In the genomic region with DNA sequence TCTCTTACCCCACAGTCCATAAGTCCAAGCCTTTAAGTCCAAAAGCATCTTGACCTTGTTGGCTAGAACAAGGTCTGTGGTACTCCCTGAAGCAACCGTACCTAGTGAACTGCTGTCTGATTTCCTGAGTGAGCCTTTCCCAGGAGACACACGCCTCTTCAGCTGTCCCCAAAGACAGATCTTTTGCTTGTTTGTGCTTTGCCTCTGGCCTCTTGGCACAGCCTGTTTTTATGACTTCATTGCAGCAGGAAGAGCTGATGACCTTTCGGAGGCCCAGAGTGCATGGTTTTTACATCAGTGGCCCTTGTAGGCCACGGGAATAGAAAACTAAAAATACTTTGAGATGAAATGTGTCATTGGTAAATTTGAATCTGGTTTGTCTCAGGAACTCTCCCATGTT, we compare ENCODE assay signal across 11 mouse cellular contexts.
A peak's percentile ranks its signal among the peaks of the same experiment; 100 is the strongest.
DNase-seq lines count a peak whose midpoint lies in the region; ATAC-seq and TF ChIP-seq lines count a peak whose summit lies in the region.
"Had no signal": no experiment of that assay in that cellular context is flagged by ENCODE, and none has a peak within 500 bp of the region (broad histone marks: within the 10 kb centered on the region; RNA-seq: fewer than 3 reads in every experiment).

No protein-coding gene starts in this region.

- no peaks in the 10 kb centered on the region for H3K9me3 ChIP-seq in stomach, embryonic 15.5 days
- no peaks in the 10 kb centered on the region for H3K9me3 ChIP-seq in stomach, postnatal 0 days (ENCODE audit: control insufficient read depth, low read length)
- H3K9me3 ChIP-seq: embryonic facial prominence, embryonic 15.5 days; hindbrain, embryonic 13.5 days; limb, embryonic 13.5 days had no signal

- H3K27ac ChIP-seq in stomach, embryonic 15.5 days: peak overlapping the region; percentile 22; the same call in 1 of the 2 replicates
- no peak overlapping the region for H3K27ac ChIP-seq in stomach, postnatal 0 days (replicated peaks)
- H3K27ac ChIP-seq: embryonic facial prominence, embryonic 15.5 days; hindbrain, embryonic 13.5 days; limb, embryonic 13.5 days had no signal

- no peak for DNase-seq in stomach, postnatal 0 days (ENCODE audit: low spot score)
- peak; percentile 27 to 39 for DNase-seq in gastrocnemius, postnatal 36 days
- peak; percentile 67 for DNase-seq in heart, postnatal 4 days
- peak; percentile 81 for DNase-seq in skeletal muscle tissue, adult 2 months (ENCODE audit: low read depth, low spot score)
- DNase-seq in layer of hippocampus, adult 8-10 months (ENCODE audit: low spot score in 2 of 2): no peak
- DNase-seq in embryo, embryonic 9.5 days (ENCODE audit: extremely low spot score): no peak
- DNase-seq in ovary, postnatal 10 days (ENCODE audit: low spot score): no peak

- H3K27me3 ChIP-seq in stomach, embryonic 15.5 days (replicated peaks): no peaks in the 10 kb centered on the region
- no peaks in the 10 kb centered on the region for H3K27me3 ChIP-seq in stomach, postnatal 0 days (ENCODE audit: control insufficient read depth, insufficient read depth, low read length)
- H3K27me3 ChIP-seq: embryonic facial prominence, embryonic 15.5 days; hindbrain, embryonic 13.5 days; limb, embryonic 13.5 days had no signal

- no peak for TF ChIP-seq EP300 in stomach, postnatal 0 days (optimal IDR thresholded peaks at IDR 0.05)

- no peak for TF ChIP-seq CTCF in stomach, postnatal 0 days (IDR thresholded peaks at IDR 0.05; ENCODE audit: low read depth)

- no peak overlapping the region for H3K4me2 ChIP-seq in stomach, embryonic 15.5 days
- no peak overlapping the region for H3K4me2 ChIP-seq in stomach, postnatal 0 days (replicated peaks; ENCODE audit: low read depth)
- H3K4me2 ChIP-seq: embryonic facial prominence, embryonic 15.5 days; hindbrain, embryonic 13.5 days; limb, embryonic 13.5 days had no signal

- H3K9ac ChIP-seq in stomach, embryonic 15.5 days: no peak overlapping the region
- H3K9ac ChIP-seq in stomach, postnatal 0 days (ENCODE audit: low read length): no peak overlapping the region
- H3K9ac ChIP-seq: embryonic facial prominence, embryonic 15.5 days; hindbrain, embryonic 13.5 days; limb, embryonic 13.5 days had no signal

- ATAC-seq in stomach, embryonic 15.5 days (ENCODE audit: insufficient read depth, low FRiP score, low read depth): no peak
- ATAC-seq in stomach, postnatal 0 days (ENCODE audit: low FRiP score, low TSS enrichment): no peak

- WGBS in stomach, embryonic 15.5 days: 65% methylated on average over 4 of the region's 4 CpGs
- WGBS in stomach, postnatal 0 days: 61% methylated on average over 4 of the region's 4 CpGs

- H3K4me3 ChIP-seq in stomach, embryonic 15.5 days (replicated peaks): no peak overlapping the region
- H3K4me3 ChIP-seq in stomach, postnatal 0 days (ENCODE audit: low read depth, low read length): no peak overlapping the region
- H3K4me3 ChIP-seq: embryonic facial prominence, embryonic 15.5 days; hindbrain, embryonic 13.5 days; limb, embryonic 13.5 days had no signal

- H3K36me3 ChIP-seq in stomach, embryonic 15.5 days: no peaks in the 10 kb centered on the region; the same call in 1 of the 2 replicates
- peaks cover 11% of the 10 kb centered on the region; the same call in 1 of the 2 replicates for H3K36me3 ChIP-seq in stomach, postnatal 0 days (ENCODE audit: control insufficient read depth, insufficient read depth, low read length)

- intact Hi-C loops in gastrocnemius, postnatal 36 days (cut with DNase I): no loop called here

- no peaks in the 10 kb centered on the region for H3K4me1 ChIP-seq in stomach, embryonic 15.5 days
- H3K4me1 ChIP-seq in stomach, postnatal 0 days (replicated peaks; ENCODE audit: control insufficient read depth, insufficient read depth): no peaks in the 10 kb centered on the region
- H3K4me1 ChIP-seq: embryonic facial prominence, embryonic 15.5 days; hindbrain, embryonic 13.5 days; limb, embryonic 13.5 days had no signal

Comparison
In these comparisons a context has a peak if more than half of its experiments do, and no peak if none do; other contexts are left out.
1. DNase-seq: peak in gastrocnemius, postnatal 36 days (2 of 2), heart, postnatal 4 days (single experiment) and skeletal muscle tissue, adult 2 months (single experiment); none in stomach, postnatal 0 days (single experiment), layer of hippocampus, adult 8-10 months (0 of 2), embryo, embryonic 9.5 days (single experiment) and ovary, postnatal 10 days (single experiment).